23 mouse cellular contexts compared by ENCODE assay signal in the genomic region with DNA sequence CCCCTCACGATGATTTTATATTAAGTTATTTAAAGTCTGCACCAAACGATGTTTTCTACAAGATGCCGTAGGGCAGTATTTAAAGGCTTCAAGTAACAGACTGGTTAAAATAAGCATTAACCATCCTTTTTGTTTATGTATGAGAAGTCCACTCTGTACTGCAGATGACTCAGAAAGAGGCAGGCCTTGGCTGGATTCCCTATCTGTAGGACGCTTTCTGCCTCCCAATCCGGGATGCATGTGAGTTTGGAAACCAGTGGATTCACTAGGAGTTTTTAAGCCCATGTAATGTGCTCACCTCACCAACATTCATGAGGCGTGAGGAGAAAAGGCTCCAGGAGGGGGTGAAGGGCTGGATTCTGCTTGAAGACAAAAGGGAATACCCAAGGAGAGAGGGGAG.
DNase-seq lines count a peak whose midpoint lies in the region; ATAC-seq and TF ChIP-seq lines count a peak whose summit lies in the region.
"Had no signal": no experiment of that assay in that cellular context is flagged by ENCODE, and none has a peak within 500 bp of the region (broad histone marks: within the 10 kb centered on the region; RNA-seq: fewer than 3 reads in every experiment).

No protein-coding gene starts in this region.

- WGBS in forebrain, embryonic 10.5 days, result 90% methylated on average over 6 of the region's 6 CpGs
- 76% methylated on average over 6 of the region's 6 CpGs for WGBS in forebrain, postnatal 0 days
- WGBS in lung, embryonic 14.5 days, result 62% methylated on average over 6 of the region's 6 CpGs
- WGBS in embryonic facial prominence, embryonic 10.5 days, result 91% methylated on average over 6 of the region's 6 CpGs
- WGBS in limb, embryonic 12.5 days, result 81% methylated on average over 6 of the region's 6 CpGs
- 89% methylated on average over 6 of the region's 6 CpGs for WGBS in midbrain, embryonic 11.5 days

- no peak overlapping the region for H3K4me2 ChIP-seq in forebrain, postnatal 0 days (ENCODE audit: low read depth)
- no peak overlapping the region for H3K4me2 ChIP-seq in lung, embryonic 14.5 days
- no peak overlapping the region for H3K4me2 ChIP-seq in limb, embryonic 12.5 days
- H3K4me2 ChIP-seq in midbrain, embryonic 11.5 days, result no peak overlapping the region
- H3K4me2 ChIP-seq: kidney, embryonic 15.5 days; limb, embryonic 15.5 days; liver, embryonic 15.5 days; midbrain, embryonic 12.5 days had no signal

- no peak overlapping the region for H3K4me3 ChIP-seq in forebrain, embryonic 10.5 days
- no peak overlapping the region for H3K4me3 ChIP-seq in forebrain, postnatal 0 days (ENCODE audit: low read depth, low read length)
- no peak overlapping the region for H3K4me3 ChIP-seq in lung, embryonic 14.5 days (ENCODE audit: low read depth, low read length)
- no peak overlapping the region for H3K4me3 ChIP-seq in embryonic facial prominence, embryonic 10.5 days
- no peak overlapping the region for H3K4me3 ChIP-seq in limb, embryonic 12.5 days (replicated peaks)
- H3K4me3 ChIP-seq in midbrain, embryonic 11.5 days (ENCODE audit: low read depth, low read length), result no peak overlapping the region
- H3K4me3 ChIP-seq: erythroblast, embryonic 14.5 days; kidney, embryonic 15.5 days; limb, embryonic 15.5 days; liver, embryonic 15.5 days; midbrain, embryonic 12.5 days had no signal

- H3K36me3 ChIP-seq in forebrain, embryonic 10.5 days (replicated peaks), result no peaks in the 10 kb centered on the region
- no peaks in the 10 kb centered on the region for H3K36me3 ChIP-seq in forebrain, postnatal 0 days (ENCODE audit: insufficient read depth)
- no peaks in the 10 kb centered on the region for H3K36me3 ChIP-seq in lung, embryonic 14.5 days (ENCODE audit: insufficient read depth)
- no peaks in the 10 kb centered on the region for H3K36me3 ChIP-seq in embryonic facial prominence, embryonic 10.5 days (replicated peaks)
- no peaks in the 10 kb centered on the region for H3K36me3 ChIP-seq in limb, embryonic 12.5 days
- H3K36me3 ChIP-seq in midbrain, embryonic 11.5 days (ENCODE audit: control insufficient read depth, insufficient read depth, low read length), result no peaks in the 10 kb centered on the region
- H3K36me3 ChIP-seq: kidney, embryonic 15.5 days; limb, embryonic 15.5 days; liver, embryonic 15.5 days; midbrain, embryonic 12.5 days had no signal

- peaks cover 29% of the 10 kb centered on the region for H3K4me1 ChIP-seq in forebrain, embryonic 10.5 days
- peaks cover 10% of the 10 kb centered on the region for H3K4me1 ChIP-seq in forebrain, postnatal 0 days (ENCODE audit: insufficient read depth)
- H3K4me1 ChIP-seq in lung, embryonic 14.5 days (ENCODE audit: insufficient read depth), result 0 out of 2 replicates have a peak, but pooled peaks cover 11% of the 10 kb centered on the region
- H3K4me1 ChIP-seq in embryonic facial prominence, embryonic 10.5 days, result peaks cover 38% of the 10 kb centered on the region
- H3K4me1 ChIP-seq in limb, embryonic 12.5 days (replicated peaks), result peaks cover 26% of the 10 kb centered on the region
- peaks cover 10% of the 10 kb centered on the region for H3K4me1 ChIP-seq in midbrain, embryonic 11.5 days (ENCODE audit: control insufficient read depth, insufficient read depth, low read length)
- H3K4me1 ChIP-seq: liver, embryonic 15.5 days had no signal

- peak overlapping the region; percentile 54 for H3K27ac ChIP-seq in forebrain, embryonic 10.5 days
- no peak overlapping the region for H3K27ac ChIP-seq in forebrain, postnatal 0 days (ENCODE audit: low read depth, low read length)
- H3K27ac ChIP-seq in lung, embryonic 14.5 days (ENCODE audit: low read depth), result no peak overlapping the region
- H3K27ac ChIP-seq in embryonic facial prominence, embryonic 10.5 days (replicated peaks), result peak overlapping the region; percentile 79
- H3K27ac ChIP-seq in limb, embryonic 12.5 days, result 0 out of 2 replicates have a peak overlapping the region, but pooled peaks have one; percentile 4
- no peak overlapping the region for H3K27ac ChIP-seq in midbrain, embryonic 11.5 days (ENCODE audit: low read depth, low read length)
- H3K27ac ChIP-seq: kidney, embryonic 15.5 days; limb, embryonic 15.5 days; liver, embryonic 15.5 days; midbrain, embryonic 12.5 days had no signal

- TF ChIP-seq CTCF in forebrain, postnatal 0 days (IDR thresholded peaks at IDR 0.05; ENCODE audit: low read depth), result no peak
- TF ChIP-seq CTCF in lung, embryonic 14.5 days (IDR thresholded peaks at IDR 0.05; ENCODE audit: low read depth), result no peak

- no peaks in the 10 kb centered on the region; the same call in 1 of the 2 replicates for H3K9me3 ChIP-seq in forebrain, embryonic 10.5 days
- H3K9me3 ChIP-seq in forebrain, postnatal 0 days (ENCODE audit: low read length), result no peaks in the 10 kb centered on the region
- no peaks in the 10 kb centered on the region for H3K9me3 ChIP-seq in lung, embryonic 14.5 days (ENCODE audit: low read depth, low read length)
- H3K9me3 ChIP-seq in embryonic facial prominence, embryonic 10.5 days, result peaks cover 10% of the 10 kb centered on the region; the same call in 1 of the 2 replicates
- peaks cover 8% of the 10 kb centered on the region; the same call in 1 of the 2 replicates for H3K9me3 ChIP-seq in limb, embryonic 12.5 days
- H3K9me3 ChIP-seq in midbrain, embryonic 11.5 days (ENCODE audit: control insufficient read depth, low read length), result no peaks in the 10 kb centered on the region
- H3K9me3 ChIP-seq: limb, embryonic 15.5 days; liver, embryonic 15.5 days; midbrain, embryonic 12.5 days had no signal

- DNase-seq in forebrain, embryonic 10.5 days (ENCODE audit: extremely low spot score, low spot score), result no peak
- DNase-seq in forebrain, postnatal 0 days, result no peak
- DNase-seq in lung, embryonic 14.5 days, result peak; percentile 68
- DNase-seq in lung, postnatal 10 days, result no peak
- peak; percentile 21 for DNase-seq in embryonic facial prominence, embryonic 10.5 days (ENCODE audit: low spot score)
- no peak for DNase-seq in midbrain, embryonic 11.5 days (ENCODE audit: low spot score, missing footprints)
- no peak for DNase-seq in cerebellum, adult 9-11 months
- DNase-seq: adrenal gland, adult 8-10 months; cerebellum, adult 2 months; cerebellum, postnatal 36 days; kidney, adult 11 months; kidney, postnatal 36 days; layer of hippocampus, postnatal 36 days; right cerebral cortex, postnatal 25 days; thymus, postnatal 14 days had no signal

- H3K27me3 ChIP-seq in forebrain, embryonic 10.5 days (ENCODE audit: poor library complexity, severe bottlenecking), result no peaks in the 10 kb centered on the region
- no peaks in the 10 kb centered on the region for H3K27me3 ChIP-seq in forebrain, postnatal 0 days (ENCODE audit: insufficient read depth, low read length)
- no peaks in the 10 kb centered on the region for H3K27me3 ChIP-seq in lung, embryonic 14.5 days (ENCODE audit: insufficient read depth, low read length)
- H3K27me3 ChIP-seq in embryonic facial prominence, embryonic 10.5 days (replicated peaks; ENCODE audit: low read depth, poor library complexity, severe bottlenecking), result no peaks in the 10 kb centered on the region
- H3K27me3 ChIP-seq in limb, embryonic 12.5 days, result no peaks in the 10 kb centered on the region
- H3K27me3 ChIP-seq in midbrain, embryonic 11.5 days (ENCODE audit: control insufficient read depth, insufficient read depth, low read length), result no peaks in the 10 kb centered on the region
- H3K27me3 ChIP-seq: kidney, embryonic 15.5 days; limb, embryonic 15.5 days; liver, embryonic 15.5 days; midbrain, embryonic 12.5 days; Patski had no signal

- no peak overlapping the region for H3K9ac ChIP-seq in forebrain, postnatal 0 days
- H3K9ac ChIP-seq in lung, embryonic 14.5 days, result no peak overlapping the region
- no peak overlapping the region for H3K9ac ChIP-seq in limb, embryonic 12.5 days (replicated peaks)
- no peak overlapping the region for H3K9ac ChIP-seq in midbrain, embryonic 11.5 days (ENCODE audit: low read length)
- H3K9ac ChIP-seq: kidney, embryonic 15.5 days; limb, embryonic 15.5 days; liver, embryonic 15.5 days; midbrain, embryonic 12.5 days had no signal

- ATAC-seq in forebrain, postnatal 0 days, result no peak
- ATAC-seq in lung, embryonic 14.5 days (ENCODE audit: insufficient read depth), result no peak
- ATAC-seq in limb, embryonic 12.5 days (ENCODE audit: insufficient number of reproducible peaks, insufficient read depth, low FRiP score, low TSS enrichment, low read depth), result no peak
- ATAC-seq in midbrain, embryonic 11.5 days (ENCODE audit: low FRiP score), result no peak
- ATAC-seq: CD4-positive, CD25-positive, alpha-beta regulatory T cell, adult 4 months; Patski had no signal

Comparison
In these comparisons a context has a peak if more than half of its experiments do, and no peak if none do; other contexts are left out.
1. DNase-seq: peak in lung, embryonic 14.5 days (single experiment) and embryonic facial prominence, embryonic 10.5 days (single experiment); none in forebrain, embryonic 10.5 days (single experiment), forebrain, postnatal 0 days (single experiment), lung, postnatal 10 days (single experiment), midbrain, embryonic 11.5 days (single experiment) and cerebellum, adult 9-11 months (single experiment).
2. H3K27ac ChIP-seq: peak in forebrain, embryonic 10.5 days (single experiment), embryonic facial prominence, embryonic 10.5 days (single experiment) and limb, embryonic 12.5 days (single experiment); none in forebrain, postnatal 0 days (single experiment), lung, embryonic 14.5 days (single experiment) and midbrain, embryonic 11.5 days (single experiment).